Mouse (Mus musculus) lung, embryonic 14.5 days (tissue): ENCODE measurements at regions not wholly inside any gene's neighbourhood (a gene's known extent, or its start where the extent isn't known, plus 50 kb on each side); places are given as distances from the start of the nearest gene placed in this dataset.
A peak's percentile ranks its signal among the peaks of the same experiment; 100 is the strongest.

Experiments
- ATAC-seq: fragments of 200-750 bp; cut with Nextera tagmentation; 2 replicates; pipeline ENCODE4 v1.8.0; 2017; ENCODE audit warnings: mild to moderate bottlenecking, moderate TSS enrichment, moderate library complexity; ENCODE audit not compliant: insufficient read depth
- DNase-seq: peaks from one replicate; pipeline ENCODE4 v3.0.0-alpha.2; 2015
- H3K27ac ChIP-seq: fragments of 300-500 bp; sonication (generic); 2 replicates; pipeline ENCODE4 v1.5.1; 2014; ENCODE audit warnings: low read depth, mild to moderate bottlenecking, moderate library complexity
- H3K27me3 ChIP-seq: fragments of 300-500 bp; sonication (generic); 2 replicates; pipeline ENCODE4 v1.6.1; 2014; ENCODE audit warnings: low read length, control low read depth; ENCODE audit not compliant: insufficient read depth
- H3K36me3 ChIP-seq: fragments of 300-500 bp; sonication (generic); 2 replicates; pipeline ENCODE4 v1.6.1; 2014; ENCODE audit warnings: control low read depth; ENCODE audit not compliant: insufficient read depth
- H3K4me1 ChIP-seq: fragments of 300-500 bp; sonication (generic); 2 replicates; pipeline ENCODE4 v1.6.1; 2014; ENCODE audit warnings: antibody characterized with exemption, control low read depth; ENCODE audit not compliant: insufficient read depth
- H3K4me2 ChIP-seq: fragments of 300-500 bp; sonication (generic); 2 replicates; pipeline ENCODE4 v1.6.1; 2014; ENCODE audit warnings: mild to moderate bottlenecking
- H3K4me3 ChIP-seq: fragments of 300-500 bp; sonication (generic); 2 replicates; pipeline ENCODE4 v1.5.1; 2014; ENCODE audit warnings: low read depth, low read length
- H3K9ac ChIP-seq: fragments of 300-500 bp; sonication (generic); 2 replicates; pipeline ENCODE4 v1.6.1; 2014
- H3K9me3 ChIP-seq: fragments of 300-500 bp; sonication (generic); 2 replicates; pipeline ENCODE4 v1.6.1; 2016; ENCODE audit warnings: low read depth, low read length, control low read depth
- CTCF ChIP-seq: IDR thresholded peaks from 2 replicates; pipeline ENCODE4 v1.5.1; 2016; ENCODE audit warnings: antibody characterized with exemption, low read depth
- WGBS: fragments of 180-500 bp; shearing (Covaris S2); extraction: QIAGEN DNeasy Blood & Tissue Kit; methylation state at CpG from one replicate; pipeline ENCODE4 v1.1.7; 2014; 5-methylcytosine and 5-hydroxymethylcytosine counted together

- no peaks in the 10 kb centered on the region for H3K9me3 ChIP-seq
- H3K27me3 ChIP-seq: no peaks in the 10 kb centered on the region
- no peak overlapping the region for H3K9ac ChIP-seq
- H3K4me3 ChIP-seq: no peak overlapping the region
- no peaks in the 10 kb centered on the region for H3K36me3 ChIP-seq
- DNase-seq (no peak), ATAC-seq (no peak)
- no peaks in the 10 kb centered on the region for H3K4me1 ChIP-seq
- no peak for TF ChIP-seq CTCF
- H3K4me2 ChIP-seq: no peak overlapping the region
- WGBS: 39% methylated on average over 9 of the region's 9 CpGs
- H3K27ac ChIP-seq: no peak overlapping the region
Observed at GRCm38 (mm10) chr9:61489147-61489546, 117.0 kb downstream of the Tle3 start.

- DNase-seq (no peak), ATAC-seq (no peak)
- Histone ChIP-seq H3K9me3 (no peaks in the 10 kb centered on the region), H3K4me1 (no peaks in the 10 kb centered on the region), H3K27ac (no peak overlapping the region), H3K4me2 (no peak overlapping the region), H3K4me3 (no peak overlapping the region), H3K36me3 (no peaks in the 10 kb centered on the region), H3K27me3 (no peaks in the 10 kb centered on the region), H3K9ac (no peak overlapping the region)
- no peak for TF ChIP-seq CTCF
- WGBS: 83% methylated on average over 12 of the region's 12 CpGs
Observed at GRCm38 (mm10) chr9:61487824-61488223, 115.7 kb downstream of the Tle3 start.

GRCm38 (mm10) chr9:61487146-61487545, 115.0 kb downstream of the Tle3 start:
- H3K4me1 ChIP-seq: no peaks in the 10 kb centered on the region
- H3K9me3 ChIP-seq: no peaks in the 10 kb centered on the region
- H3K27me3 ChIP-seq: no peaks in the 10 kb centered on the region
- DNase-seq (peak; percentile 41), ATAC-seq (no peak)
- H3K4me3 ChIP-seq: no peak overlapping the region
- H3K36me3 ChIP-seq: no peaks in the 10 kb centered on the region
- no peak for TF ChIP-seq CTCF
- H3K4me2 ChIP-seq: no peak overlapping the region
- no peak overlapping the region for H3K27ac ChIP-seq
- 52% methylated on average over 7 of the region's 7 CpGs for WGBS
- H3K9ac ChIP-seq: no peak overlapping the region

GRCm38 (mm10) chr9:61484391-61484790, 112.2 kb downstream of the Tle3 start:
- Histone ChIP-seq H3K4me3 (no peak overlapping the region), H3K27ac (no peak overlapping the region), H3K27me3 (no peaks in the 10 kb centered on the region), H3K4me2 (no peak overlapping the region), H3K9ac (no peak overlapping the region), H3K36me3 (no peaks in the 10 kb centered on the region), H3K9me3 (no peaks in the 10 kb centered on the region), H3K4me1 (no peaks in the 10 kb centered on the region)
- ATAC-seq (no peak), DNase-seq (peak; percentile 90)
- no peak for TF ChIP-seq CTCF
- 19% methylated on average over 3 of the region's 3 CpGs for WGBS

- Histone ChIP-seq H3K4me1 (no peaks in the 10 kb centered on the region), H3K4me2 (no peak overlapping the region), H3K4me3 (no peak overlapping the region), H3K9me3 (no peaks in the 10 kb centered on the region), H3K27ac (no peak overlapping the region), H3K36me3 (no peaks in the 10 kb centered on the region), H3K27me3 (no peaks in the 10 kb centered on the region), H3K9ac (no peak overlapping the region)
- no peak for DNase-seq
- WGBS: 43% methylated on average over 6 of the region's 6 CpGs
- no peak for TF ChIP-seq CTCF
- ATAC-seq: no peak
Observed at GRCm38 (mm10) chr9:61479626-61480025, 107.5 kb downstream of the Tle3 start.

GRCm38 (mm10) chr9:61478862-61479261, 106.7 kb downstream of the Tle3 start:
- Histone ChIP-seq H3K27ac (no peak overlapping the region), H3K36me3 (no peaks in the 10 kb centered on the region), H3K4me2 (no peak overlapping the region), H3K9ac (no peak overlapping the region), H3K9me3 (no peaks in the 10 kb centered on the region), H3K4me1 (no peaks in the 10 kb centered on the region), H3K4me3 (no peak overlapping the region), H3K27me3 (no peaks in the 10 kb centered on the region)
- ATAC-seq (no peak), DNase-seq (no peak)
- TF ChIP-seq CTCF: no peak
- 32% methylated on average over 9 of the region's 9 CpGs for WGBS

- TF ChIP-seq CTCF: no peak
- DNase-seq (no peak), ATAC-seq (no peak)
- Histone ChIP-seq H3K9me3 (no peaks in the 10 kb centered on the region), H3K27me3 (no peaks in the 10 kb centered on the region), H3K4me1 (no peaks in the 10 kb centered on the region), H3K9ac (no peak overlapping the region), H3K27ac (no peak overlapping the region), H3K36me3 (no peaks in the 10 kb centered on the region), H3K4me2 (no peak overlapping the region), H3K4me3 (no peak overlapping the region)
- WGBS: 36% methylated on average over 4 of the region's 4 CpGs
Observed at GRCm38 (mm10) chr9:61476351-61476750, 104.2 kb downstream of the Tle3 start.
